Mouse (Mus musculus) urinary bladder, adult 2 months (tissue): ENCODE results near the gene Tm7sf2. TPM values are rescaled to one million over a fixed set of nuclear protein-coding genes. Genes with fewer than 3 reads are reported as not detected.

ENCODE experiments used
- DNase-seq: peaks from one replicate; pipeline ENCODE4 v3.0.0; 2022; ENCODE audit warnings: low spot score
- polyA plus RNA-seq: library from polyadenylated mRNA; depleted of rRNA; stranded (reverse); fragments of >200 nt; gene quantifications from 2 replicates; pipeline ENCODE4 v1.2.3, GENCODE M21; 2012; rRNA removed

Tm7sf2 gene
- 24.1 and 33.2 TPM in 2 replicates for polyA plus RNA-seq

- DNase-seq, result peak; percentile 80
These were observed at the start of gene Tm7sf2 for GRCm38 (mm10) chr19:6067724-6068415. Tm7sf2 (minus strand) TSS chr19:6068373.

DNA sequence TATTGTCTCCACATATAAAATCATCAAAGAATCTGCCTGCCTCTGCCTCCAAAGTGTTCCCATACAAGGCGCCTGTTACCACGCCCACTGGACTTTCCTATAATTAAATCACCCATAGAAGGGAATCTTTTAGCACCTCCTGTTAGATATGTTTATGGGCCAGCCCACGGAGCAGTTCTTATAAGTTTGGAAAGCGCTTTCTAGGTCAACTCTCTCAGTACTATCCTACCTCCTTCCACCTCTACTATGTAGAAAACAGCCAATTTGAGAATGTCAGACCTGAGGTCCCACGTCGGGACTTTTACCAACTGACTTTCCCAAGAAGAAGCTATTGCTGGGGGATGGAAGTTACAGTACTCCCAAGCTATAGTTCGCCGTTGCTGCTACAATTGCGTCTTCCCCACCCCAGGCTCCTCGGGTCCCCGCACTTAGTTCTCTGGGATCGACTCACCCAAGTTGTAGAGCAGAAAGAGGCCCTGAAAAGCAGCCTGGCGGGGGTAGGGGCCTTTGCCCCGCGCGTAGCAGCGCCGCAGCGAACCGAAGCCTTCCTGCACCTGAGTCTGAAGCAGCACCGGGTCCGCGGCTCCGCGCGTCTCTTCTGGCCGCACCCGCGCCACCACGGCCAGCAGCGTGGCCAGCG, 49.3 kb upstream of the Tm7sf2 start:
- DNase-seq, result peak; percentile 61

DNA sequence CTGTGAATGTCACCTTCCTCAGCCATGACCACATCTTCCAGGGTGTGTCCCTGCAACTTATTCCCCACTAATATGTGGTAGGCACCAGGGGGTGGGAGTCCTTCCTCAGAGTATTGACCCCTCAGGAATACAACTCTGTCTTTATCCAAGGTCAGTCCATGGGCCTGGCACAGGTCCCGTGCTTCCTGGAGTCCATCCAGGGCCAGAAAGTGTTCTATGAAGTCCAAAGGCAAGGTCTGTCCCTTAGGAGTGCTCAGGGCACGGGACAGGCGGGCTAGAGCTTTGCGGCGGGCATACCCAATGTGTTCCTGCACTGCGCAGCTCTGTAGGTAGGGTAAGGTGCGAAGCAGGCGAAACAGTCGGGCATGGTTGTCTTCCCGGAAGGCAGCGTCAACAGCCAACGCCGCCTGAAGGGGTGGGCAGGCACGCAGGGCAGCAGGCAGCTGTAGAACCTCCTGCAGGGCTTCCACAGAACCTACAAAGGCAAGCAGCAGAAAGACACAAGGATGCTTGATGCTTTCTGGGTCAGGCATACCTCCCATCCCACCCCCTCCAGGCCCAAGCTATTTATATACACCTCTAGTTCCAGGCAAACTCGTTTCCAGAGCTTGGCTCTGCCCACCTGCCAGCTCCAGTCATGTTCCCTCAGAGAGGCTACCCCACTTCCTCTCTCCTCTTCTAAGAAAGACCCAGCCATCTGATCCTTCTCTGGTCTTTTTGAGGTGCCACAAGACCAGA, 48.1 kb upstream of the Tm7sf2 start:
- DNase-seq, result no peak

GRCm38 (mm10) chr19:6113116-6113515, 44.9 kb upstream of the Tm7sf2 start:
- no peak for DNase-seq

GRCm38 (mm10) chr19:6105586-6105985, 37.4 kb upstream of the Tm7sf2 start, which contains the start of gene Naaladl1:
Naaladl1 (plus strand) TSS chr19:6105782.
- no peak for DNase-seq

DNA sequence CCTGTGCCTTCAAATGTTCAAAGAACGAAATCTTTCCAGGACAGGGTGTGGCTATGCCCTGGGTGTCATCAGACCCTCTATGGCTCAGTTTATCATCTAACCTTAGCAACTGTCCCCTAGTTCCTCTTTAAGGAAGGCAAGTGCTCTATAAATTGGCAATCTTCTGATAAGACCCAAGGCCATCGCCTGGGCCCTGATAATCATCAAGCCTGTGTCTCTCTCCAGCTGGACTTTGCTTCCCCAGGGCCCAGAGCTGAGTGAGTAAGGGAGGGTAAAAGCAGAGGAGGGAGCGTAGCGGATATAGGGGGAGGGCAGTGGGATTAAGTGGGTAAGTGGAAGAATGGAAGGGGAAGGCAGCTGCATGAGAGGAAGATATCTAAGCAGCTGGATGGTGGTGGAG, 36.3 kb upstream of the Tm7sf2 start:
- DNase-seq, result no peak

DNA sequence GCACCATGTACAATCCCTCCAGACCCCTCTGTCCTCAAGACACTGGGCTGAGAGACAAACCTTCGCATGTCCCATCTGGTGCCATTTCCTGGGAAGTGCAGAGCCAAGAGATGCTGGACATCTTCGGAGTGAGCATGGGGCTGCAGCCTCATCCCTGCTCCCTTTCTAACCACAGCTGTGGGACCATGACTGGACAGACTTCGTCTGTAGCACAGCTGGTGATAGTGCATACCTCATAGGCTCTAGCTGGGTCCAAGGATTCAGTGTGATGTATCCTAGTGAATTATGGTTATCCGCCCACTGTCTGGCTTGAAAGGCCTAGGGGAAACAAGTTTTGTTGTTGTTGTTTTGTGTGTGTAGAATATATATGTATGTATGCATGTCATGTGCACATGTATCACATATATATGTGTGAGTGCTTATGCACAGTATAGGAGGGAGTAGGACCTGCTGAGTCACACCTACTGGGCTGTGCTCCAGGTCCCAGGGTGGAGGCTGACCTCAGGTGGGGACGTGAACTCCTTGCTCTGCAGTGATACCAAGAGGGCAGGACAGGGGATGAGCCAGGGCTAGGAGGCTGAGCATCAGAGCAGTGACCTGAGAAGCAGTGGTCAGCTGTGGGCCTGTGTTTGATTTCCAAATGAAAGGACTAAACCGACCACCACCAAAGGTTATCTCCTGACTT, 34.1 kb upstream of the Tm7sf2 start:
- no peak for DNase-seq

- DNase-seq, result no peak
These were observed 33.0 kb upstream of the Tm7sf2 start for GRCm38 (mm10) chr19:6101186-6101585.

- no peak for DNase-seq
These were observed 29.7 kb upstream of the Tm7sf2 start for GRCm38 (mm10) chr19:6097847-6098246.

- DNase-seq, result no peak
These were observed 25.9 kb upstream of the Tm7sf2 start, which contains the start of gene AC131692.1 for GRCm38 (mm10) chr19:6094119-6094518. AC131692.1 (plus strand) TSS chr19:6094419.

DNA sequence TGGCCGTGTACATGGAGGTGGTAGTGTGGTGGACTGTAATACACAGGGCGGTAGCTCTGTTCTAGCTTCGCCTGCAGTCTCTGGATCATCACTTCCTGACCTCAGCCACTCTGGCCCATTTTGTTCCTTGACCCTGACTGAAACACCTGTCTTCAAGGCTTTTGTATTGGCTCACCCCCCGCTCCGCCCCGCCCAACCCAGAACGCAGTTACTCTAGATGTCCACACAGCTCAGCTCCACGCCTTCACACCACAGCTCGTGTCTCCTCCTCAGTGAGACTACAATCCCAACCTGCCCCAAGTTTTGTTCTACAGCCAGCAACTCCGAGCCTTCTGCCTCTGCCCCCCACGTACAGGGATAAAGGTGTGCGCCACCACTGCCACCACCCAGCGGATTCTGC, 20.7 kb upstream of the Tm7sf2 start:
- DNase-seq, result no peak

DNA sequence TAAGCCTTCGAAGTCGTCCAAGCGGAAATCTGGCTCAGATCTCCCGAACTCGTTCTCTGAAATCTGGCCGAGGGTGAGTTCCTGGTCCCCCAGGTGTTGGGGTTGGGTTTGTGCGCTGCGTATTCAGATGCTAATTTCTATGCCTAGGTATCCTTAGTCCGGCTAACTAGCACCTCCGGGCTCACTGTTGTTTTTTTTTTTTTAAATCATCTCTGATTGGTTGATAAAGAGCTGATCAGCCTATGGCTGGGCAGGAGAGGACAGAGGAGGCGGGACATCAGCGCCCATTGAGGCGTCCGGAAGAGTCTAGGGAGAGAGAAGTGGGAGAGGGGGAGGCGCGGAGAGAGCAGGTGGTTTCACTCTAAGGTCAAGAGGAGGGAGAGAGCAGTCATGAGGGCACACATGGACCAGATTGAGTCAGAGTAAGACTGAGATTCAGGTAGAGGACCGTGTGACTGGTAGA, 17.3 kb upstream of the Tm7sf2 start:
- DNase-seq, result no peak

- peak; percentile 82 for DNase-seq
These were observed 16.5 kb upstream of the Tm7sf2 start, which contains the start of the genes Zfpl1 and Cdca5 for GRCm38 (mm10) chr19:6084478-6085248. Zfpl1 (minus strand) TSS chr19:6084956. Cdca5 (plus strand) TSS chr19:6084983.

- no peak for DNase-seq
These were observed 14.0 kb upstream of the Tm7sf2 start, which contains the start of gene Gm28374 for GRCm38 (mm10) chr19:6082156-6082555. Gm28374 (minus strand) TSS chr19:6082256.

DNA sequence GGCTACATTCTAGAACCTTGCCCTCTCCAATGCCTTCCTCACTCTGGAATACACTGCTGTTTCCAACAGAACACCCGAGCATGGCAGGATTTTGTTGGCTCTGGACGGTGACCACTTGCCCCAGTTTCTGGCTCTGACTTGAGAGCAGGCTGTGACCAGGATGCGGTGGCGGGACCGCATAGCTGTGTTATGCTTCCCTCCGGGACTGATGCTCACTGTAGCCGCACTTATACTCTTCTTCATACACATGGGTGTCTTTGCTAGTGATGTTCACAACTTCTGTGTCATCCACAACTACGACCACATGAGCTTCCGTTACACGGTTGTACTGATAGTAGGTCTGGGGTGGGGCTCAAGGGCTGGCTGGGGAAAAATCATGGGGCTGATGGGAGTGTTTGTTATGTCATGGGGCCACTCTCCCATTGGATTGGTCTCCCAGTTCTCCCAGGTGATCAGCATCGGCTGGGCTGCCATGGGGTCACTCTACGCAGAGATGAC, 11.9 kb upstream of the Tm7sf2 start, which contains the start of gene Tmem262:
TSS of gene Tmem262 (plus strand) at position 51 of the 498 bp plus-strand sequence.
- DNase-seq, result no peak

- DNase-seq, result peak; percentile 66
These were observed 8.6 kb upstream of the Tm7sf2 start, which contains the start of gene Vps51 for GRCm38 (mm10) chr19:6076564-6077393. Vps51 (minus strand) TSS chr19:6077231.

GRCm38 (mm10) chr19:6073889-6074288, 5.7 kb upstream of the Tm7sf2 start:
- DNase-seq, result no peak

- DNase-seq, result no peak
These were observed 3.1 kb upstream of the Tm7sf2 start for GRCm38 (mm10) chr19:6071261-6071660.

GRCm38 (mm10) chr19:6070571-6071250, 2.5 kb upstream of the Tm7sf2 start:
- DNase-seq, result no peak
